Mouse (Mus musculus) retina, embryonic 14.5 days (tissue): ENCODE results near the gene Col9a3.

ENCODE experiments used
- DNase-seq: peaks from one replicate; pipeline ENCODE4 v3.0.0-alpha.2; 2015; ENCODE audit warnings: low spot score

Col9a3 gene

GRCm38 (mm10) chr2:180641576-180642554, 44.3 kb downstream of the Col9a3 start:
- no peak for DNase-seq

- no peak for DNase-seq
These were observed 45.1 kb downstream of the Col9a3 start, which contains the start of gene Tcfl5 for GRCm38 (mm10) chr2:180642555-180643260. TSS of gene Tcfl5 (minus strand) at chr2:180642708.

- no peak for DNase-seq
These were observed 46.0 kb downstream of the Col9a3 start for GRCm38 (mm10) chr2:180643626-180644025.

GRCm38 (mm10) chr2:180646841-180647240, 49.3 kb downstream of the Col9a3 start:
- no peak for DNase-seq

- no peak for DNase-seq
These were observed 57.1 kb downstream of the Col9a3 start for GRCm38 (mm10) chr2:180654666-180655065.

GRCm38 (mm10) chr2:180655150-180655549, 57.6 kb downstream of the Col9a3 start:
- no peak for DNase-seq

- peak; percentile 87 for DNase-seq
These were observed 59.9 kb downstream of the Col9a3 start for GRCm38 (mm10) chr2:180657394-180658013.

GRCm38 (mm10) chr2:180658381-180658780, 60.8 kb downstream of the Col9a3 start:
- no peak for DNase-seq

GRCm38 (mm10) chr2:180659353-180660150, 62.0 kb downstream of the Col9a3 start:
- no peak for DNase-seq

- DNase-seq, result no peak
These were observed 62.9 kb downstream of the Col9a3 start for GRCm38 (mm10) chr2:180660521-180660920.

- no peak for DNase-seq
These were observed 64.4 kb downstream of the Col9a3 start for GRCm38 (mm10) chr2:180662008-180662407.
